In the genomic region with DNA sequence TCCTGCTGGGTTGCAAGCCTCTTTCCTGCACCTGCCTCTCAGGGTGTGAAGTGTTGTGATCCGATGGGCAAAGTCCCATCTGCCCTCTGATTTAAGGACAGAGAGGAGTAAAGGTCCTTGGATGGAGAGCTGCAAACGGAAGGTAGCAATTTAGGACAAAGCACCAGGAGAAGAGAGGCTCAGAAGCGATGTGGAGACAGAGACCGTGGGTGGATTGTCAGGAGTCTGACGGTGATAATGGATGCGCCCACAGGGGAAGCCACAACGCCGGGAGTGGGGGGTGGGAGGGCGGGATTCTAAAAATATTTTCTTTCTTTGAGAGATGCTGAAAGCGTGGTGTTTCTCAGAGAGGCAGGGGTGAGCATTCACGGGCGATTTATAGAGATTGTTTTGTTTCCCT, we compare ENCODE assay signal across 14 mouse cellular contexts.
DNase-seq lines count a peak whose midpoint lies in the region; ATAC-seq lines count a peak whose summit lies in the region.
"Had no signal": no experiment of that assay in that cellular context is flagged by ENCODE, and none has a peak within 500 bp of the region (broad histone marks: within the 10 kb centered on the region; RNA-seq: fewer than 3 reads in every experiment).

No protein-coding gene starts in this region.

- H3K4me1 ChIP-seq in heart, embryonic 14.5 days (ENCODE audit: control insufficient read depth in 2 of 2, insufficient read depth in 2 of 2, low read length in 2 of 2): peaks cover 4 to 11% of the 10 kb centered on the region in 2 experiments
- H3K4me1 ChIP-seq: liver, embryonic 13.5 days had no signal

- no peaks in the 10 kb centered on the region for H3K36me3 ChIP-seq in heart, embryonic 14.5 days (ENCODE audit: control insufficient read depth, insufficient read depth, low read length)
- H3K36me3 ChIP-seq: liver, embryonic 13.5 days had no signal

- WGBS in heart, embryonic 14.5 days: 23% methylated on average over 12 of the region's 12 CpGs

- H3K9me3 ChIP-seq in heart, embryonic 14.5 days (ENCODE audit: control insufficient read depth, low read length): no peaks in the 10 kb centered on the region
- H3K9me3 ChIP-seq: liver, embryonic 13.5 days had no signal

- peak overlapping the region; percentile 14; the same call in 1 of the 2 replicates for H3K4me2 ChIP-seq in heart, embryonic 14.5 days (ENCODE audit: low read length)
- H3K4me2 ChIP-seq: liver, embryonic 13.5 days had no signal

- H3K4me3 ChIP-seq in heart, embryonic 14.5 days (ENCODE audit: control insufficient read depth in 1 of 2, insufficient read depth in 1 of 2, low read depth in 1 of 2, low read length in 2 of 2): no peak overlapping the region
- H3K4me3 ChIP-seq: liver, embryonic 13.5 days had no signal

- H3K27me3 ChIP-seq in heart, embryonic 14.5 days (ENCODE audit: control insufficient read depth, insufficient read depth, low read length): no peaks in the 10 kb centered on the region
- H3K27me3 ChIP-seq: liver, embryonic 13.5 days had no signal

- peak; percentile 36 for DNase-seq in cerebellum, postnatal 25 days
- no peak for DNase-seq in cerebellum, adult 11 months
- no peak for DNase-seq in heart, postnatal 4 days
- peak; percentile 64 for DNase-seq in right cerebral cortex, adult 18-20 months
- no peak for DNase-seq in right cerebral cortex, postnatal 25 days
- no peak for DNase-seq in spleen, postnatal 4 days (ENCODE audit: low spot score in 2 of 2)
- DNase-seq: adrenal gland, adult 2 months; kidney, adult 2 months; kidney, postnatal 4 days; left cerebral cortex, postnatal 4 days; liver, embryonic 13.5 days; lung, postnatal 14 days had no signal

- no peak for ATAC-seq in heart, embryonic 14.5 days (ENCODE audit: insufficient number of reproducible peaks, insufficient read depth, low FRiP score, low read depth)
- ATAC-seq in megakaryocyte-erythroid progenitor cell, adult 5-6 weeks (replicated peaks; ENCODE audit: low FRiP score, low TSS enrichment, poor library complexity, severe bottlenecking): no peak

- H3K27ac ChIP-seq in heart, embryonic 14.5 days (replicated peaks in 1 of 2; ENCODE audit: control insufficient read depth in 1 of 2, insufficient read depth in 1 of 2, low read depth in 2 of 2, low read length in 2 of 2): no peak overlapping the region
- H3K27ac ChIP-seq: liver, embryonic 13.5 days had no signal

- H3K9ac ChIP-seq in heart, embryonic 14.5 days (ENCODE audit: low read length): no peak overlapping the region; the same call in 1 of the 2 replicates
- H3K9ac ChIP-seq: liver, embryonic 13.5 days had no signal

Comparison
In these comparisons a context has a peak if more than half of its experiments do, and no peak if none do; other contexts are left out.
1. DNase-seq: peak in cerebellum, postnatal 25 days (2 of 2) and right cerebral cortex, adult 18-20 months (single experiment); none in cerebellum, adult 11 months (single experiment), heart, postnatal 4 days (single experiment), right cerebral cortex, postnatal 25 days (single experiment) and spleen, postnatal 4 days (0 of 2).